Mouse (Mus musculus) CH12.LX (cell line): ENCODE results near the gene Nlgn1. TPM values are rescaled to one million over a fixed set of nuclear protein-coding genes. Genes with fewer than 3 reads are reported as not detected.

Source experiments
- DNase-seq: peaks from one replicate; pipeline ENCODE4 v3.0.0-alpha.2; 2013; ENCODE audit errors: extremely low read depth
- H3K27ac ChIP-seq: 2 replicates; pipeline ENCODE4 v1.5.1; 2012; ENCODE audit warnings: low read depth, mild to moderate bottlenecking, control low read depth, moderate library complexity; ENCODE audit not compliant: insufficient read depth
- H3K27me3 ChIP-seq: replicated peaks from 2 replicates; pipeline ENCODE3; 2012; ENCODE audit warnings: inconsistent platforms
- H3K36me3 ChIP-seq, 2 experiments: replicated peaks in 1 of 2; 2 replicates each; pipeline versions ENCODE3 to v1.6.1; 2012; ENCODE audit warnings: inconsistent platforms in 1 of 2, low read length in 1 of 2, mild to moderate bottlenecking in 1 of 2, mixed read lengths in 1 of 2, moderate library complexity in 1 of 2; ENCODE audit not compliant: control insufficient read depth in 1 of 2, insufficient read depth in 1 of 2
- H3K4me1 ChIP-seq, 2 experiments: 2 replicates each; pipeline ENCODE4 v1.6.1; 2012; ENCODE audit warnings: inconsistent platforms in 1 of 2, moderate library complexity in 1 of 2; ENCODE audit not compliant: insufficient read depth in 2 of 2, control insufficient read depth in 1 of 2
- H3K4me2 ChIP-seq: 2 replicates; pipeline ENCODE4 v1.6.1; 2012; ENCODE audit warnings: low read depth, mild to moderate bottlenecking, control low read depth; ENCODE audit not compliant: poor library complexity, insufficient read depth, severe bottlenecking
- H3K4me3 ChIP-seq, 3 experiments: fragments of 150-350 bp in 1 of 3; sonication (generic) in 1 of 3; replicated peaks in 1 of 3; 2 replicates each; pipeline versions ENCODE3 to v1.5.1; 2011 to 2012; ENCODE audit warnings: low read depth in 2 of 3, low read length in 2 of 3, mild to moderate bottlenecking in 2 of 3, moderate library complexity in 2 of 3, control low read depth in 1 of 3, improper control_type of control experiment in 1 of 3, inconsistent platforms in 1 of 3, mixed read lengths in 1 of 3; ENCODE audit not compliant: poor library complexity in 1 of 3
- H3K79me2 ChIP-seq: replicated peaks from 2 replicates; pipeline ENCODE4 v1.6.1; 2012; ENCODE audit warnings: mild to moderate bottlenecking, moderate library complexity; ENCODE audit not compliant: control insufficient read depth, poor library complexity, insufficient read depth, severe bottlenecking; ENCODE audit errors: extremely low read depth
- H3K9ac ChIP-seq: 2 replicates; pipeline ENCODE4 v1.6.1; 2012; ENCODE audit warnings: low read depth, mild to moderate bottlenecking, control low read depth, moderate library complexity; ENCODE audit not compliant: insufficient read depth
- H3K9me3 ChIP-seq: replicated peaks from 2 replicates; pipeline ENCODE3; 2012; ENCODE audit warnings: low read length, inconsistent platforms, mixed read lengths
- CHD1 ChIP-seq: IDR thresholded peaks from 2 replicates; pipeline ENCODE4 v1.6.1; 2012; ENCODE audit warnings: low read depth, low read length, improper control_type of control experiment, inconsistent platforms
- CHD2 ChIP-seq: IDR thresholded peaks from 2 replicates; pipeline ENCODE4 v1.6.1; 2011; ENCODE audit warnings: low read length, improper control_type of control experiment
- EP300 ChIP-seq: IDR thresholded peaks from 2 replicates; pipeline ENCODE4 v1.6.1; 2011; ENCODE audit warnings: low read length, improper control_type of control experiment
- GABPA ChIP-seq: IDR thresholded peaks from 2 replicates; pipeline ENCODE4 v1.6.1; 2012; ENCODE audit warnings: low read depth, low read length, improper control_type of control experiment, inconsistent platforms; ENCODE audit not compliant: insufficient replicate concordance
- HCFC1 ChIP-seq: IDR thresholded peaks from 2 replicates; pipeline ENCODE4 v1.6.1; 2012; ENCODE audit warnings: low read depth, mild to moderate bottlenecking, inconsistent platforms, low read length, improper control_type of control experiment
- IRF4 ChIP-seq: IDR thresholded peaks from 2 replicates; pipeline ENCODE4 v1.6.1; 2014; ENCODE audit warnings: low read depth, mild to moderate bottlenecking, inconsistent platforms, low read length, improper control_type of control experiment
- JUN ChIP-seq: IDR thresholded peaks from 2 replicates; pipeline ENCODE4 v1.6.1; 2011; ENCODE audit warnings: low read depth, mild to moderate bottlenecking, low read length, improper control_type of control experiment, moderate library complexity; ENCODE audit not compliant: insufficient read depth
- KAT2A ChIP-seq: IDR thresholded peaks from 2 replicates; pipeline ENCODE4 v1.6.1; 2012; ENCODE audit warnings: low read length, improper control_type of control experiment, inconsistent platforms; ENCODE audit not compliant: insufficient replicate concordance
- MAFK ChIP-seq: IDR thresholded peaks from 2 replicates; pipeline ENCODE4 v1.6.1; 2011; ENCODE audit warnings: low read length, improper control_type of control experiment; ENCODE audit not compliant: insufficient replicate concordance
- MAX ChIP-seq: IDR thresholded peaks from 2 replicates; pipeline ENCODE4 v1.6.1; 2011; ENCODE audit warnings: low read length, improper control_type of control experiment
- MYC ChIP-seq: IDR thresholded peaks from 2 replicates; pipeline ENCODE4 v1.6.1; 2011; ENCODE audit warnings: low read depth, mild to moderate bottlenecking, improper control_type of control experiment, low read length
- POLR2AphosphoS2 ChIP-seq: IDR thresholded peaks from 2 replicates; pipeline ENCODE4 v1.6.1; 2011; ENCODE audit warnings: low read depth, low read length, improper control_type of control experiment
- SIN3A ChIP-seq: IDR thresholded peaks from 2 replicates; pipeline ENCODE4 v1.6.1; 2012; ENCODE audit warnings: low read length, improper control_type of control experiment, inconsistent platforms
- SMC3 ChIP-seq: IDR thresholded peaks from 2 replicates; pipeline ENCODE4 v1.6.1; 2011; ENCODE audit warnings: low read depth, low read length, improper control_type of control experiment
- ZC3H11A ChIP-seq: IDR thresholded peaks from 2 replicates; pipeline ENCODE4 v1.6.1; 2012; ENCODE audit warnings: low read depth, mild to moderate bottlenecking, inconsistent platforms, low read length, improper control_type of control experiment
- ZKSCAN1 ChIP-seq: IDR thresholded peaks from 2 replicates; pipeline ENCODE4 v1.6.1; 2012; ENCODE audit warnings: low read depth, inconsistent platforms, low read length, improper control_type of control experiment, borderline replicate concordance
- ZMIZ1 ChIP-seq: IDR thresholded peaks from 2 replicates; pipeline ENCODE4 v1.6.1; 2012; ENCODE audit warnings: low read depth, mild to moderate bottlenecking, inconsistent platforms, low read length, improper control_type of control experiment
- dilution Hi-C: fragments of 300-500 bp; cut with MboI; formaldehyde crosslinking; loops from 2 replicates; pipeline ENCODE4 v1.14.3; 2020; ENCODE audit warnings: low sequenced_read_pairs; ENCODE audit not compliant: extremely low pct_unique_long_range_greater_than_20kb, extremely low pct_ligation_motif_present
- in situ Hi-C: fragments of 300-500 bp; cut with MboI; formaldehyde crosslinking; loops from 3 replicates; pipeline ENCODE4 v1.14.3; 2019; ENCODE audit warnings: low sequenced_read_pairs, low pct_ligation_motif_present, low pct_unique_long_range_greater_than_20kb, mixed read lengths
- polyA plus RNA-seq: library from polyadenylated mRNA; unstranded; fragments of >175 nt; gene quantifications from 2 replicates; pipeline ENCODE4 v1.2.1, GENCODE M21; 2012; ENCODE audit warnings: low read depth; ENCODE audit not compliant: insufficient read length
- total RNA-seq, 2 experiments: library from RNA; depleted of rRNA; stranded (reverse); fragments of 300-350 nt in 1 of 2; fragments of >200 nt in 1 of 2; gene quantifications; 2 replicates each; pipeline ENCODE4 v1.2.3; 2012 to 2014

The Nlgn1 gene
- total and polyA plus RNA-seq, 3 experiments: not detected

DNA sequence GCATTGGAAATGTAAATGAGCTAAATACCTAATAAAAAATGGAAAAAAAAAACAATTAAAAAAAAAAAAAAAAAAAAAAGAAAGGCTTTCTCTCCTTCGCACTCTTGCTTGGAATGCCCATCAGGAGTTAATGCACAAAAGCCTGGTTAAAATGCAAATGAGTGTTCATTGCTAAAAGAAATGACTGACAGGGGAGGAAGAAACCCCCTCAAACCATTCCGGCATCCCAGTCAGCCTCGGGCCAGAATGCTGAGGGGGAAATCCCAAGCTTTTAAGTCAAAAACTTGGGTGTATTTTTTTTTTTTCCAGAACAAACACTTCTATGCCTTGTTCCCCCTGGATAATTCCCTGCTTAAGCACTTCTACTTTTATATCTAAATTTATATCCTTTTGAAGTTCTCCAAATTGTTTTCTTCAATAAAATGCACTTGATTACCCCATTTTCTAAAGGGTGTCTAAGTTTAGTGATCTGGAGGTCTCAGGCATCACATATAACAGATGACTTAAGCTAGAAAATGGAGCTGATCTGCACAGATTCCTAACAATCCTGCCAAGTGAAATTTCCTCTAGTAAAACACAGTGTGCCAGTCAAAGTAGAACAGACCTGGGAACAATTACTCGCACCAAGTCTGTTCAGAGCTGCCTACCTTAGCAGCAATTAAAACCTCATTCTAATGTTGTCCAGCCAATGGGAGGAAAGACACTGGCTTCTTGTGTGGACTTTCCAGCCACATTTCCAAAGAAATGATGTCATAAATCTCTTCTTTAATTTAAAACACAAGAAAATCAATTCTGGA is 686.2 kb downstream of the Nlgn1 start:
- H3K27me3 ChIP-seq: no peaks in the 10 kb centered on the region
- TF ChIP-seq JUN: no peak
- no peak for TF ChIP-seq IRF4
- TF ChIP-seq ZKSCAN1: no peak
- no peak for TF ChIP-seq SIN3A
- TF ChIP-seq SMC3: no peak
- no peak for TF ChIP-seq CHD2
- TF ChIP-seq ZC3H11A: no peak
- no peak for TF ChIP-seq MAFK
- TF ChIP-seq HCFC1: no peak
- no peak for TF ChIP-seq CHD1
- no peak for TF ChIP-seq KAT2A
- TF ChIP-seq GABPA: no peak
- TF ChIP-seq POLR2AphosphoS2: no peak
- in situ Hi-C loops: no loop called here
- no peak for DNase-seq
- no peak overlapping the region for H3K4me2 ChIP-seq
- no peaks in the 10 kb centered on the region for H3K4me1 ChIP-seq
- dilution Hi-C loops: no loop called here
- H3K79me2 ChIP-seq: no peaks in the 10 kb centered on the region
- no peak overlapping the region for H3K27ac ChIP-seq
- peaks cover 36% of the 10 kb centered on the region for H3K9me3 ChIP-seq
- no peaks in the 10 kb centered on the region for H3K36me3 ChIP-seq
- no peak overlapping the region for H3K4me3 ChIP-seq
- no peak overlapping the region for H3K9ac ChIP-seq

DNA sequence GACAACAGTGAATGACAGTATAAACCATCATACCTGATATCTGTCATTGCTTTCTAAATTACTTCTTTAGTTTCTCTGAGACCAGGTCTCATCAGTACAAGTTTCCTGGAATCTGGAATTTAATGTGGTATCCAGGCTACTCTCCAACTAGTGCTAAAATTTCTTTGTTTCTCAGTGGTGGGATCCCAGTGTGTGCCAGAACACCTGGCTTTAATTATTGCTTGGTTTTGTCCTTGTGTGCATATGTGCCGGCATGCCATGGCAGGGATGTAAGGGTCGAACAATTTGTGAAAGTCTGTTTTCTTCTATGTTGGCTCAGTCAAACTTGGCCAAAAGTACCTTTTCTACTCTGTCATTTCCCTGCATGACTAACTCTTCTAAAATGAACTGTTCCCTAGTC is 703.1 kb downstream of the Nlgn1 start:
- no peak overlapping the region for H3K9ac ChIP-seq

More for the DNA sequence above, 703.1 kb downstream of the Nlgn1 start:
- no peaks in the 10 kb centered on the region for H3K4me1 ChIP-seq
- H3K27ac ChIP-seq: no peak overlapping the region
- H3K27me3 ChIP-seq: no peaks in the 10 kb centered on the region
- no peak overlapping the region for H3K4me3 ChIP-seq
- no peaks in the 10 kb centered on the region for H3K36me3 ChIP-seq
- no peaks in the 10 kb centered on the region for H3K79me2 ChIP-seq
- TF ChIP-seq ZMIZ1 (no peak), MAFK (no peak), MYC (no peak), EP300 (no peak), MAX (no peak)
- peaks cover 14% of the 10 kb centered on the region for H3K9me3 ChIP-seq
- H3K4me2 ChIP-seq: no peak overlapping the region
- no peak for DNase-seq
- in situ Hi-C loops: no loop called here
- dilution Hi-C loops: no loop called here
